Mouse (Mus musculus): ENCODE measurements around the gene Lefty2. TPM values are rescaled to one million over a fixed set of nuclear protein-coding genes. Genes with fewer than 3 reads are reported as not detected.

The Lefty2 gene
- polyA plus RNA-seq, 1 experiment: not detected

DNA sequence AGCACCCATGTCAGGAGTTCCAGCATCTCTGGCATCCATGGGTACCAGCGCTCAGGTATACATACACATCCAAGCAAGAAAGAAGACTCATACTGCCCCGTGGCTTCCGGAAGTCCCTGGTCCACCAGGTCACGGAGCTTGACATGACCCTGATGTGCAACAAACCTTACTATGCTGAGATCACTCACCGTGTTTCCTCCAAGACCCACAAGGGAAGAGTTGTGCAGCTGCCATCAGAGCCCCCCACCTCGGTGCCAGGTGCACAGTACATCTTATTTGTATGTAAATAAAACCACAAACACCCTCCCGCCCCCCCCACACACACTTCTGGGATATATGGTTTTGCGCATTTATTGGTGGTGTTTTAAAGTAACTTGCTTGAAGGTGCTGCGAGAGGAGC, 17.8 kb upstream of the Lefty2 start:
- TF ChIP-seq REST (IDR thresholded peaks at IDR 0.05; ENCODE audit: insufficient read depth, insufficient read length): no peak
- TF ChIP-seq SRF (IDR thresholded peaks at IDR 0.05; ENCODE audit: control insufficient read depth, insufficient read length, low read depth): no peak
- TF ChIP-seq MAX (IDR thresholded peaks at IDR 0.05; ENCODE audit: low read depth): no peak
- TF ChIP-seq CEBPB (IDR thresholded peaks at IDR 0.05; ENCODE audit: insufficient read depth, poor library complexity, severe bottlenecking): no peak
- TF ChIP-seq TCF12 (IDR thresholded peaks at IDR 0.05; ENCODE audit: insufficient read depth, poor library complexity, severe bottlenecking): no peak
- no peak for TF ChIP-seq TCF3 (IDR thresholded peaks at IDR 0.05; ENCODE audit: insufficient read length, low read depth)
- no peak for TF ChIP-seq USF1 (IDR thresholded peaks at IDR 0.05; ENCODE audit: low read depth)
- TF ChIP-seq E2F4 (IDR thresholded peaks at IDR 0.05; ENCODE audit: insufficient read depth): no peak
- TF ChIP-seq MYOD1 (IDR thresholded peaks at IDR 0.05; ENCODE audit: control insufficient read depth in 1 of 3, insufficient read length in 2 of 3, low read depth in 2 of 3): no peak
- TF ChIP-seq POLR2A (IDR thresholded peaks at IDR 0.05; ENCODE audit: insufficient read length, low read depth): no peak
- TF ChIP-seq POLR2AphosphoS2 (IDR thresholded peaks at IDR 0.05; ENCODE audit: insufficient read length, low read depth): no peak
- TF ChIP-seq MYOG (IDR thresholded peaks at IDR 0.05; ENCODE audit: control insufficient read depth in 1 of 3, insufficient read depth in 1 of 3, insufficient read length in 2 of 3, low read depth in 2 of 3): no peak
- Histone ChIP-seq H3ac (ENCODE audit: control insufficient read depth, insufficient read length) (no peak overlapping the region), H3K27me3 (ENCODE audit: control insufficient read depth, insufficient read depth, insufficient read length) (peaks cover 14% of the 10 kb centered on the region), H3K79me2 (ENCODE audit: control insufficient read depth, insufficient read depth) (no peaks in the 10 kb centered on the region), H3K4me3 (no peak overlapping the region), H3K36me3 (ENCODE audit: control insufficient read depth, insufficient read depth) (no peaks in the 10 kb centered on the region), H3K4me2 (ENCODE audit: low read depth) (no peak overlapping the region)

DNA sequence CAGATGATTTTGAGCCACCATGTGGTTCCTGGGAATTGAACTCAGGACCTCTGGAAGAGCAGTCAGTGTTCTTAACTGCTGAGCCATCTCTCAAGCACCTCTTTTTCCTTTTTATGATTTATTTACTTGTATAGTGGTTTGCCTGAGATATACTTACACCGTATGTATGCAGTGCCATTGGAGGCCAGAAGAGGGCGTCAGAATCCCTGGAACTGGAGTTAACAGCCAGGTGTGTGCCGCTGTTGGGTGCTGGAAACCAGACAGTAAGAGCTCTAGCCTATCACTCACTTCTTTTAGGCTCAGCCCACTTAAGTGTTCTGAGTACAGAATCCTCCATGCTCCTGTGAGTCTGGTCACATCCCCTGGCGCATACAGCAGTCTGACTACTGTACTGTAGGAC, 15.4 kb upstream of the Lefty2 start:
- TF ChIP-seq POLR2AphosphoS2 (IDR thresholded peaks at IDR 0.05; ENCODE audit: insufficient read length, low read depth): no peak
- TF ChIP-seq MAX (IDR thresholded peaks at IDR 0.05; ENCODE audit: low read depth): no peak
- Histone ChIP-seq H3ac (ENCODE audit: control insufficient read depth, insufficient read length) (no peak overlapping the region), H3K79me2 (ENCODE audit: control insufficient read depth, insufficient read depth) (no peaks in the 10 kb centered on the region), H3K27me3 (ENCODE audit: control insufficient read depth, insufficient read depth, insufficient read length) (peaks cover 23% of the 10 kb centered on the region), H3K4me2 (ENCODE audit: low read depth) (no peak overlapping the region), H3K36me3 (ENCODE audit: control insufficient read depth, insufficient read depth) (no peaks in the 10 kb centered on the region), H3K4me3 (no peak overlapping the region)

DNA sequence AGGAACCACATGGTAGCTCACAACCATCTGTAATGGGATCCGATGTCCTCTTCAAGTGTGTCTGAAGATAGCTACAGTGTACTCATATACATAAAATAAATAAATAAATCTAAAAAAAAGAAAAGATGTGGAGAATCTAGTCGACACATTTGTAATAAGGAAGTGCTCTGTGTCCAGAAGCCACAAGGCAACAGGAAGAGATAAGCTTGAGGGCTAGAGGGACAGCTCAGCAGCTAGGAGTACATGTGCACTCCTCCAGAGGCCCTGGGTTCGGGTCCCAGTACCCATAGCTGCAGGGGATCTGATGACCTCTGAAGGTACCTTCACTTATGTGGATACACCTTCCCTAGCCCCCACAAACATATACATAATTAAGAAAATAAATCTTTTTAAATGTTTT, 11.1 kb upstream of the Lefty2 start:
- Histone ChIP-seq H3K4me3 (no peak overlapping the region), H3K79me2 (ENCODE audit: control insufficient read depth, insufficient read depth) (no peaks in the 10 kb centered on the region), H3ac (ENCODE audit: control insufficient read depth, insufficient read length) (no peak overlapping the region), H3K27me3 (ENCODE audit: control insufficient read depth, insufficient read depth, insufficient read length) (peaks cover 23% of the 10 kb centered on the region), H3K36me3 (ENCODE audit: control insufficient read depth, insufficient read depth) (no peaks in the 10 kb centered on the region), H3K4me2 (ENCODE audit: low read depth) (no peak overlapping the region)
- TF ChIP-seq POLR2A (IDR thresholded peaks at IDR 0.05; ENCODE audit: insufficient read length, low read depth): no peak
- no peak for TF ChIP-seq POLR2AphosphoS2 (IDR thresholded peaks at IDR 0.05; ENCODE audit: insufficient read length, low read depth)
- no peak for TF ChIP-seq MYOG (IDR thresholded peaks at IDR 0.05; ENCODE audit: control insufficient read depth in 1 of 3, insufficient read depth in 1 of 3, insufficient read length in 2 of 3, low read depth in 2 of 3)
- TF ChIP-seq MAX (IDR thresholded peaks at IDR 0.05; ENCODE audit: low read depth): no peak
- no peak for TF ChIP-seq MYOD1 (IDR thresholded peaks at IDR 0.05; ENCODE audit: control insufficient read depth in 1 of 3, insufficient read length in 2 of 3, low read depth in 2 of 3)

DNA sequence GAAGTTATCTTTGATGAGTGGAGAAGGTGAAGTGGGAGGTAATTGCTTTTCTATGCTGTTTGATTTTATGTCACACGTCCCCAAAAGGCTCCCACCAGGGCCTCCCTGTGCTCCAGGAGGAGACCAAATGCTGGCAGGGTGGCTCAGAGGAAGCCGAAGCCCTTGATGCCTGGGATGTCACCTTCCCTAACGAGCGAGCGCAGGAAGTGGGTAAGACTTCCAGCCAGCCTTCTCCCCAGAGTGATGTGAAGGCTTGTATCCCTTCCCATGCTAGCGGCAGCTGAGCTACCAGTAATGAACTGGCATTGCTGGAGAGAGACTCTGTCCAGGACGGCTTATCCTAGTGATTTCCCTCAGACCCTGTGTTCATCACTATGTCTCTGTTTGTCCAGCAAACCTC, 9.2 kb upstream of the Lefty2 start:
- TF ChIP-seq CEBPB (IDR thresholded peaks at IDR 0.05; ENCODE audit: insufficient read depth, poor library complexity, severe bottlenecking) (no peak), POLR2A (IDR thresholded peaks at IDR 0.05; ENCODE audit: insufficient read length, low read depth) (no peak), TCF3 (IDR thresholded peaks at IDR 0.05; ENCODE audit: insufficient read length, low read depth) (no peak), MYOD1 (IDR thresholded peaks at IDR 0.05; ENCODE audit: control insufficient read depth in 1 of 3, insufficient read length in 2 of 3, low read depth in 2 of 3) (no peak), USF1 (IDR thresholded peaks at IDR 0.05; ENCODE audit: low read depth) (no peak), REST (IDR thresholded peaks at IDR 0.05; ENCODE audit: insufficient read depth, insufficient read length) (no peak), TCF12 (IDR thresholded peaks at IDR 0.05; ENCODE audit: insufficient read depth, poor library complexity, severe bottlenecking) (no peak), MAX (IDR thresholded peaks at IDR 0.05; ENCODE audit: low read depth) (no peak), SRF (IDR thresholded peaks at IDR 0.05; ENCODE audit: control insufficient read depth, insufficient read length, low read depth) (no peak)
- H3K4me3 ChIP-seq: no peak overlapping the region

DNA sequence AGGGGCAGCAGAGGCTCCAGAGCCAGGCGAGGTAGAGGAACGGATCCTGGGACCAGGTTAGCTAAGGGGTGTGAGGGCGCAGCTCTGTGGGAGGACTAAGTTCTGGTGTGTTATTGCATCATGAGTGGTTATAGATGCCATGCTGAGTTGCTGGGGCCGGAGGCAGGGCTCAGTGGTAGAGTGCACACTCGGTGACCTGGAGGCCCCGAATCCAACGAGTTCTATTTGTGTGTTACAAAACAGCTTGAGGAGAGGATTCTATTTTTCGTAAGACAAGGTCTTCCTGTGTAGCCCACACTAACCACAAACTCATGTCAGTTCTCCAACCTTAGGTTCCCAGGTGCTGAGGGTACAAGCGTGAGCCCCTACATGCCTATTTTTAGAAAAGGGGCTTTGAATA, 8.4 kb upstream of the Lefty2 start:
- TF ChIP-seq MYOD1 (IDR thresholded peaks at IDR 0.05; ENCODE audit: control insufficient read depth in 1 of 3, insufficient read length in 2 of 3, low read depth in 2 of 3): no peak
- no peak for TF ChIP-seq POLR2AphosphoS2 (IDR thresholded peaks at IDR 0.05; ENCODE audit: insufficient read length, low read depth)
- TF ChIP-seq MYOG (IDR thresholded peaks at IDR 0.05; ENCODE audit: control insufficient read depth in 1 of 3, insufficient read depth in 1 of 3, insufficient read length in 2 of 3, low read depth in 2 of 3): no peak
- no peak for TF ChIP-seq POLR2A (IDR thresholded peaks at IDR 0.05; ENCODE audit: insufficient read length, low read depth)
- no peak for TF ChIP-seq USF1 (IDR thresholded peaks at IDR 0.05; ENCODE audit: low read depth)
- TF ChIP-seq SRF (IDR thresholded peaks at IDR 0.05; ENCODE audit: control insufficient read depth, insufficient read length, low read depth): no peak
- no peak for TF ChIP-seq REST (IDR thresholded peaks at IDR 0.05; ENCODE audit: insufficient read depth, insufficient read length)
- no peak for TF ChIP-seq TCF3 (IDR thresholded peaks at IDR 0.05; ENCODE audit: insufficient read length, low read depth)
- no peak for TF ChIP-seq TCF12 (IDR thresholded peaks at IDR 0.05; ENCODE audit: insufficient read depth, poor library complexity, severe bottlenecking)
- no peak for TF ChIP-seq MAX (IDR thresholded peaks at IDR 0.05; ENCODE audit: low read depth)
- TF ChIP-seq E2F4 (IDR thresholded peaks at IDR 0.05; ENCODE audit: insufficient read depth): no peak
- Histone ChIP-seq H3K4me3 (no peak overlapping the region), H3K36me3 (ENCODE audit: control insufficient read depth, insufficient read depth) (no peaks in the 10 kb centered on the region), H3K4me2 (ENCODE audit: low read depth) (no peak overlapping the region), H3ac (ENCODE audit: control insufficient read depth, insufficient read length) (no peak overlapping the region), H3K79me2 (ENCODE audit: control insufficient read depth, insufficient read depth) (no peaks in the 10 kb centered on the region), H3K27me3 (ENCODE audit: control insufficient read depth, insufficient read depth, insufficient read length) (peaks cover 9% of the 10 kb centered on the region)

More for the DNA sequence above, 9.2 kb upstream of the Lefty2 start:
- Histone ChIP-seq H3K4me2 (ENCODE audit: low read depth) (no peak overlapping the region), H3ac (ENCODE audit: control insufficient read depth, insufficient read length) (no peak overlapping the region), H3K79me2 (ENCODE audit: control insufficient read depth, insufficient read depth) (no peaks in the 10 kb centered on the region), H3K27me3 (ENCODE audit: control insufficient read depth, insufficient read depth, insufficient read length) (peaks cover 14% of the 10 kb centered on the region), H3K36me3 (ENCODE audit: control insufficient read depth, insufficient read depth) (no peaks in the 10 kb centered on the region)

All from myocyte (in vitro differentiated cells).